Mouse (Mus musculus): Measurements from ENCODE around the gene Zkscan7.

Gene Zkscan7

GRCm38 (mm10) chr9:122902717-122903535 lies 17.4 kb downstream of the Zkscan7 start:
- peak; percentile 13 to 38 for DNase-seq (ENCODE audit: low spot score in 2 of 2)

GRCm38 (mm10) chr9:122922436-122922835 lies 37.0 kb downstream of the Zkscan7 start:
- no peak for DNase-seq (ENCODE audit: low spot score in 2 of 2)

GRCm38 (mm10) chr9:122922936-122923381 lies 37.5 kb downstream of the Zkscan7 start, which contains the start of gene Zfp105:
Gene Zfp105 (plus strand): TSS chr9:122923072.
- DNase-seq (ENCODE audit: low spot score in 2 of 2): peak; percentile 44 to 73

GRCm38 (mm10) chr9:122928915-122929314 lies 43.4 kb downstream of the Zkscan7 start:
- no peak for DNase-seq (ENCODE audit: low spot score in 2 of 2)

Measured in right cerebral cortex, adult 2 months (tissue).